Mouse (Mus musculus): ENCODE measurements at regions not wholly inside any gene's neighbourhood (a gene's known extent, or its start where the extent isn't known, plus 50 kb on each side); places are given as distances from the start of the nearest gene placed in this dataset.

- no peak for DNase-seq
Measured at GRCm38 (mm10) chrX:51294797-51295506, 88.6 kb upstream of the Mbnl3 start.

DNA sequence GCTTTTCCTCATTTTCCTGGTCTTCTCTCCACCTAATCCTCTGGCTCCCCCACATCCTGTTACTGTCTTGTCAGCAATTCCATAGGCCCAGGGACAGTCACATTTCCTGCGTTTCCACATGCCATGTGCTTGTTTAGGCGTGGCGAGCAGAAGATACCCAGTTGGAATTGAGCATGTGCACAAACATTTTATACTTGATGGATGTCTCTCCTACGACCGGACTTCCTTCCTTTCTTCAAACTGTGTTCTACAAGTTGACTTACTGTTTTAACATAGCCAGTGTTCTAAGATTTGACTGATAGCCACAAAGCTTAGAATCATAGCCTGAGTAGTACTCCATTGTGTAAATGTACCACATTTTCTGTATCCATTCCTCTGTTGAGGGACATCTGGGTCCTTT is 86.0 kb upstream of the Mbnl3 start:
- no peak for DNase-seq

- peak; percentile 16 for DNase-seq
Measured at GRCm38 (mm10) chrX:51278270-51278669, 71.9 kb upstream of the Mbnl3 start.

DNA sequence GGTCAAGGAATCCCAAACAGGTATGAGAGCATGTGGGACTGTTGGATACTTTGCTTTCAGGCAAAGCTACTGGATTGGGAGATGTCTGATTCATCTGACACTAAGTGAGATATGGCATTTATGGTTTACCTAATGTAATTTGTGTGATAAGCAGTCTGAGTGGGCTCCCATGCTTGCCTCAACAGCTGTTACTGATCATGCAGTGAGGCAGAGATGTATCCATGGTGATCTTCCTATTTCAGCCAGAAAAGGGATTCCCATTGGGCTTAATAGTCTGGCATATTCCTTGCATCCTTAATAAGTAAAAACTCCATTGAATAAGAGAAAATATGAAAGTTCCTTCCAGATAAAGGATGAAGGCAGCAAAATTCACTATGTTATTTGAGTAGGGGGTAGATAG is 58.4 kb upstream of the Mbnl3 start:
- no peak for DNase-seq
